Mouse (Mus musculus) kidney, postnatal 25 days (tissue): ENCODE data around the gene Mob3a.
"Not testable (repeated sequence)": the region's sequence is repeated elsewhere in the genome, so short reads cannot be mapped to it uniquely, and the experiment has no call there.

ENCODE experiments used
- DNase-seq, 2 experiments: peaks; one replicate each; pipeline ENCODE4 v3.0.0; 2021; ENCODE audit warnings: mixed read lengths in 2 of 2

The Mob3a gene

GRCm38 (mm10) chr10:80661149-80661548 is 40.6 kb downstream of the Mob3a start:
- DNase-seq: peak; percentile 74 to 81

GRCm38 (mm10) chr10:80659213-80659612 is 42.6 kb downstream of the Mob3a start:
- peak; percentile 81 to 95 for DNase-seq

GRCm38 (mm10) chr10:80658841-80659202 is 43.0 kb downstream of the Mob3a start:
- no peak for DNase-seq

- no peak for DNase-seq
Measured at GRCm38 (mm10) chr10:80658194-80658840, 43.5 kb downstream of the Mob3a start.

- DNase-seq: peak; percentile 53 to 77
Measured at GRCm38 (mm10) chr10:80656863-80657623, 44.7 kb downstream of the Mob3a start, which contains the start of gene Btbd2. Gene Btbd2, minus strand, starts transcription at chr10:80657071.

- DNase-seq: peak; percentile 98 to 100
Measured at GRCm38 (mm10) chr10:80656130-80656862, 45.5 kb downstream of the Mob3a start.

GRCm38 (mm10) chr10:80655406-80656129 is 46.2 kb downstream of the Mob3a start:
- no peak for DNase-seq

GRCm38 (mm10) chr10:80654866-80655265 is 46.9 kb downstream of the Mob3a start:
- no peak for DNase-seq

GRCm38 (mm10) chr10:80653156-80653720 is 48.5 kb downstream of the Mob3a start:
- DNase-seq: no peak

- DNase-seq: no peak
Measured at GRCm38 (mm10) chr10:80650392-80650791, 51.4 kb downstream of the Mob3a start.

- not testable (repeated sequence) for DNase-seq
Measured at GRCm38 (mm10) chr10:80649910-80650309, 51.9 kb downstream of the Mob3a start.

- DNase-seq: no peak
Measured at GRCm38 (mm10) chr10:80646936-80647335, 54.8 kb downstream of the Mob3a start.

- peak; percentile 54 to 74 for DNase-seq
Measured at GRCm38 (mm10) chr10:80635345-80635744, 66.4 kb downstream of the Mob3a start.
